Mouse (Mus musculus): ENCODE data around the gene Clec2i.

DNA sequence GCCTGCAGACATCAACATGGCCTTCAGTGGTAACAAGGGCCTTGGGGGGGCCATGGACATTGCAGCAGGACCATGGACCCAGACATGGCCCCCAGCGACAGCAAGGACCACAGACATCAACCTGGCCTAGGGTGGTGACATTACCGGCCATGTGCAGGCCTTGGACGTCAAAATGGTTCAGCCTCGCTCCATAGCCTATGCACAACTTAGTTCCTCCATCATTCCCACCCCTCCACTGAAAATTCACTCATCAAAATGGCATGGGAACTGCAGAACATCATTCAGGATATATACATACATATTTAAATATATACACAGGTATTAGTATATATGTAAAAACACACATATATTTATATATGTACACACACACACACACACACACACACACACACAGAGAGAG, 40.0 kb upstream of the Clec2i start:
- no peak for TF ChIP-seq EP300 (optimal IDR thresholded peaks at IDR 0.05)
- no peak for TF ChIP-seq CTCF (IDR thresholded peaks at IDR 0.05; ENCODE audit: low read depth)
